Mouse (Mus musculus) neural tube, embryonic 14.5 days (tissue): ENCODE measurements around the gene Tmem132b. TPM values are rescaled to one million over a fixed set of nuclear protein-coding genes. Genes with fewer than 3 reads are reported as not detected.

Experiments
- ATAC-seq: fragments of 200-750 bp; cut with Nextera tagmentation; 2 replicates; pipeline ENCODE4 v1.8.0; 2017; ENCODE audit warnings: low read depth, mild to moderate bottlenecking, moderate TSS enrichment, moderate library complexity
- H3K27ac ChIP-seq: fragments of 300-500 bp; sonication (generic); 2 replicates; pipeline ENCODE4 v1.5.1; 2014; ENCODE audit warnings: low read depth, mild to moderate bottlenecking, control low read depth, low read length, moderate library complexity, mixed read lengths
- H3K27me3 ChIP-seq: fragments of 300-500 bp; sonication (generic); 2 replicates; pipeline ENCODE4 v1.6.1; 2014; ENCODE audit warnings: low read length; ENCODE audit not compliant: control insufficient read depth, insufficient read depth
- H3K36me3 ChIP-seq: fragments of 300-500 bp; sonication (generic); 2 replicates; pipeline ENCODE4 v1.6.1; 2014; ENCODE audit warnings: low read length, mixed read lengths; ENCODE audit not compliant: control insufficient read depth, insufficient read depth
- H3K4me1 ChIP-seq: fragments of 300-500 bp; sonication (generic); 2 replicates; pipeline ENCODE4 v1.6.1; 2014; ENCODE audit warnings: low read length; ENCODE audit not compliant: control insufficient read depth, insufficient read depth
- H3K4me2 ChIP-seq: fragments of 300-500 bp; sonication (generic); 2 replicates; pipeline ENCODE4 v1.6.1; 2014; ENCODE audit warnings: mild to moderate bottlenecking, low read depth, low read length, control low read depth
- H3K4me3 ChIP-seq: fragments of 300-500 bp; sonication (generic); 2 replicates; pipeline ENCODE4 v1.5.1; 2014; ENCODE audit warnings: low read depth, low read length, control low read depth, mixed read lengths
- H3K9ac ChIP-seq: fragments of 300-500 bp; sonication (generic); replicated peaks from 2 replicates; pipeline ENCODE4 v1.6.1; 2014; ENCODE audit warnings: low read depth, mild to moderate bottlenecking, control low read depth, low read length, mixed read lengths
- H3K9me3 ChIP-seq: fragments of 300-500 bp; sonication (generic); 2 replicates; pipeline ENCODE4 v1.6.1; 2016; ENCODE audit warnings: low read length; ENCODE audit not compliant: control insufficient read depth
- WGBS: fragments of 180-500 bp; shearing (Covaris S2); extraction: QIAGEN DNeasy Blood & Tissue Kit; methylation state at CpG from one replicate; pipeline ENCODE4 v1.1.7; 2014; 5-methylcytosine and 5-hydroxymethylcytosine counted together
- polyA plus RNA-seq: library from polyadenylated mRNA; unstranded; fragments of >200 nt; fragmentation: Nextera tagmentation; extraction: Ambion mirVana; gene quantifications from 2 replicates; pipeline ENCODE4 v1.2.1, GENCODE M21; 2014

The Tmem132b gene
- polyA plus RNA-seq, 1 experiment from 2014 or later = 5.5 TPM

DNA sequence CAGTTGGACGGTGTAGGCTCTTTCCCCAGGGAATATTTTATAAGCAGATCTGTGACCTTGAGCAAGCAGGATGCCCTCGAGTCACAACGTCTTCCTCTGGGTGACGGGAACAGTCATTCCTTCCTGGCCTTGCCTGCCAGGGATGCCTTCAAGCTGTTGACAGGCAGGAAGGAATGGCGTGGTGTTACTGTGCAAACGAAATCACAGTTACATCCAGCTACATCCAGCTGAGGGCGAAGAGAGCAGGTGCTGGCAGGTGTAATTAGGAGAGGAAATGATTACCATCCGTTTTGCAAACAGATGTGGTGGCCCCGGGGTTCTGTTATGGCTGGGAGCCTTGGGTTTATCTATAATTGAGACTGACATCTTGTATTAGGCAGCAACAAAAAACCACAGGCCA lies 205.5 kb downstream of the Tmem132b start:
- Histone ChIP-seq H3K9ac (no peak overlapping the region), H3K36me3 (no peaks in the 10 kb centered on the region), H3K4me1 (no peaks in the 10 kb centered on the region), H3K9me3 (no peaks in the 10 kb centered on the region), H3K4me2 (no peak overlapping the region), H3K4me3 (no peak overlapping the region), H3K27me3 (no peaks in the 10 kb centered on the region), H3K27ac (no peak overlapping the region)
- no peak for ATAC-seq
- WGBS = 44% methylated on average over 9 of the region's 9 CpGs

DNA sequence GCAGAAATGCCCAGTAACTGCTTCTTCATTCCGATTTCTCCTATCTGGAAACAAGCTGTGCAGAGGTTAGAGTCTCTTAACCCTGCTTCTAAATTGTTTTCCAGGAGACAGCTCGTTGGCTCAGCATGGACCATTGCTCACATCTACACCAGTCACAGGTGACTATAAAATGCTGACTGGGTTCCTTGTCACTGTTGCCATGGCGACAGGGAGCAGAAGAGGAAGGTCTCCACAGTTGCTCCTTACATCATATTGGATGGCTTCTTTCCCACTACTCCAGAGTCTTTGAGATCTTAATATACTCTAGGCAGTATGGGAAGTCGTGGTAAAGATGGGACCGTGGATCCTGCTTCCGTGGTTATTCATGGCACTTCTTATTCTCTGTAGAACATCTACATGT lies 211.9 kb downstream of the Tmem132b start:
- Histone ChIP-seq H3K4me1 (no peaks in the 10 kb centered on the region), H3K4me3 (no peak overlapping the region), H3K4me2 (no peak overlapping the region), H3K9ac (no peak overlapping the region), H3K36me3 (no peaks in the 10 kb centered on the region), H3K9me3 (no peaks in the 10 kb centered on the region), H3K27ac (no peak overlapping the region), H3K27me3 (no peaks in the 10 kb centered on the region)
- ATAC-seq = no peak
- WGBS = 74% methylated on average over 6 of the region's 6 CpGs

DNA sequence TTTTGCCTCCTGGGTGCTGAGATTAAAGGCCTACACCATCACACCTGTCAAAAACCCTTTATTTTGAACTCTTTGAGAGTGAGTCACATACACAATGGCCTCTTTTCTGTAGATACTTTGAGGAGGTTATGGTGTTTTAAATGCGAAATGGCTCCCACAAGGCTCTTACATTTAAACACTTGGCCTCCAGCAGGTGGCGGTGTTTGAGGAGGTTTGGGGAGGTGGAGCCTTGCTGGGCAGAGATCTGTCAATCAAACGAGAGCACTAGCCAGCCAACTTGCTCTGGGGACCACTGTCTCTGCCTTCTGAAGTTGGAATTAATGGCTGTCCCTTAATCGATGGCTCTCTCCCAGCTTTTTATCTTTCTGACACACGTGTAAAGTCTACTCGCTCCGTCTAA lies 214.2 kb downstream of the Tmem132b start:
- H3K4me1 ChIP-seq = no peaks in the 10 kb centered on the region
- no peaks in the 10 kb centered on the region for H3K36me3 ChIP-seq
- H3K9ac ChIP-seq = no peak overlapping the region
- 61% methylated on average over 7 of the region's 7 CpGs for WGBS
- no peaks in the 10 kb centered on the region for H3K27me3 ChIP-seq
- H3K27ac ChIP-seq = no peak overlapping the region
- no peak overlapping the region for H3K4me2 ChIP-seq
- ATAC-seq = no peak
- no peaks in the 10 kb centered on the region for H3K9me3 ChIP-seq
- H3K4me3 ChIP-seq = no peak overlapping the region

DNA sequence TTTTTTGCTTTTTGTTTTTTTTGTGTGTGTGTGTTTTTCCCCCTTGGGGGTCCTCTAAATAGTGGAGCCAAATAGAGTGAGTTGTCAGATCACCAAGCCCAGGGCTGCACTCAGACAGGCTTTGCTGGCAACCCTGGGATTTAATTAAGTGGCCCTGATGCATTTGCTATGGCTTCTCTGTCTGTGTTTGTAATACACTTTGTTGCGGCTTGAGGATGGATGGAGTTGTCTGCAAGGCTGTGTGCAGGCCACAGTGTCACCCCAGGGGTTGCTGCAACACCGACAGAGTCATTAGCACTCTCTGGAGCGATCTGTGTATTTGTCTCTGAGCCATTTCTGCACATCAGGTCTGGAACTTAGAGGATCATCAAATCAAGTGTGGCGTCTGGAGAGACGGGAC lies 219.9 kb downstream of the Tmem132b start:
- H3K27me3 ChIP-seq = no peaks in the 10 kb centered on the region
- 0 out of 2 replicates have a peak, but pooled peaks cover under 1% of the 10 kb centered on the region for H3K4me1 ChIP-seq
- no peaks in the 10 kb centered on the region for H3K9me3 ChIP-seq
- no peak overlapping the region for H3K27ac ChIP-seq
- H3K4me3 ChIP-seq = no peak overlapping the region
- no peaks in the 10 kb centered on the region for H3K36me3 ChIP-seq
- WGBS = 63% methylated on average over 5 of the region's 5 CpGs
- H3K9ac ChIP-seq = no peak overlapping the region
- ATAC-seq = no peak
- no peak overlapping the region for H3K4me2 ChIP-seq

DNA sequence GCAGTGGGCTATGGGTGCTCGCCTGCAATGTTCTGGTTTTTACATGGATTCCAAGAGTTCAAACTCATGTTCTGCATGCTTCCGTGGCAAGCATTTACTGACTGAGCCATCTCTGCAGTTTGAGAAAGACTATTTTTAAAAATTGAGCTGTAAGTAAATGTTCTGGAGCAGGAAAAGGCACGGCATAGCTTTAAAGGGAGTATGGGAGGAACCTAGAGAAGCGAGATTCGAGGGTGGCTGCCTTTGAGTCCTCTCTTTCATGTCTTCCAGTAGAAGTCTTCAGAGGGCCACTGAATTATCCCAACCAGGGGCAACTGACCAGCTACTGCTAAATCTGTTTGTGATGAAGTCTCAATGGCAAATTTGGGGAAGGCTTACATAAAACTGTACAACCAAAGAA lies 221.0 kb downstream of the Tmem132b start:
- 90% methylated on average over 5 of the region's 5 CpGs for WGBS
- H3K27ac ChIP-seq = no peak overlapping the region

DNA sequence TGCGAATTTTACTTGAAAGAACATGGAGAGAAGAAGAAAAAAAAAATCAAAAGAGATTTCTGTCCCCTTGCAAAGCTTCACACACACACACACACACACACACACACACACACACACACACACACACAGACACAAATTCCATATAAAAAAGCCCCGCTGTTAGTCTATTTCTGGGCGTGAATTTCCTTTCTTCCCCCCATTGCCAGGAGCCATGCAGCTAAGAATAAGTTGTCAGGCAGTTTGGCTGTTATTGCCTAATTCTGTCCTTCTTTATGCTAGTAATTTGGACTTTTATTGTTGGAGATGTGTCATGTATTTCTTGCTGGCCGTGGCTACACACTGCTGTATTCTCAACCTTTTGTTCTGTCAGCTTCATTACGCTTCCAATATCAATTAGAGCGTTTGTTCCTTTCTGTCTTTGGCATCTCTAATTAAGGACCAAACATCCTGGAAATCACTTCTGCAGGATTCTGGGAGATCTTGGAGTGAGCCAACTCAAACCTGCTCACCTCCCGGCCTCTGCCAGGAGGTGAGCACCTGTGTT lies 225.5 kb downstream of the Tmem132b start:
- Histone ChIP-seq H3K9ac (no peak overlapping the region), H3K4me2 (no peak overlapping the region), H3K27me3 (no peaks in the 10 kb centered on the region), H3K36me3 (no peaks in the 10 kb centered on the region), H3K4me3 (no peak overlapping the region), H3K4me1 (0 out of 2 replicates have a peak, but pooled peaks cover 2% of the 10 kb centered on the region), H3K9me3 (no peaks in the 10 kb centered on the region), H3K27ac (no peak overlapping the region)
- WGBS = 74% methylated on average over 7 of the region's 7 CpGs
- no peak for ATAC-seq

More for the DNA sequence above, 221.0 kb downstream of the Tmem132b start:
- Histone ChIP-seq H3K27me3 (no peaks in the 10 kb centered on the region), H3K9ac (no peak overlapping the region), H3K36me3 (no peaks in the 10 kb centered on the region), H3K4me3 (no peak overlapping the region), H3K4me1 (0 out of 2 replicates have a peak, but pooled peaks cover 2% of the 10 kb centered on the region), H3K9me3 (no peaks in the 10 kb centered on the region), H3K4me2 (no peak overlapping the region)
- no peak for ATAC-seq

DNA sequence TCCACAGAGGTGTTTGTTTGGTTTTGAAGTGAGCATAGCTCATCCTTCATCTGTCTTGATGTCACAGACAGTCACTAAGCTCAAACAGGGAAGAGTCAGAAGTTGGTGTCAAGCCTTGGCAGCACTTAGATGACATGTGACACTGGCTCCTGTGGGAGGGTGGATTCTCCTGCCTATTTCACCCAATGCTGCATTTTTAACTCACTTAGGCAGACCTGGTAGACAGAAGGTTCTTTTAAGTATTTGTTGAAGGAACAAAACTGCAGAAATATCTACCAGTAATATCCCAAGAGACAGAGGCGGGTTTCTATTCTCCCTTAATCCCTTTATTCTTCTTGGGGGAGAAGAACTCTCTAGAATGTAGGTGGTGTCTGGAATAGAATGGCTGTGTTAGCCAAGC lies 226.9 kb downstream of the Tmem132b start:
- Histone ChIP-seq H3K27me3 (no peaks in the 10 kb centered on the region), H3K4me3 (no peak overlapping the region), H3K9me3 (no peaks in the 10 kb centered on the region), H3K36me3 (no peaks in the 10 kb centered on the region), H3K9ac (no peak overlapping the region), H3K27ac (no peak overlapping the region), H3K4me2 (no peak overlapping the region), H3K4me1 (0 out of 2 replicates have a peak, but pooled peaks cover 2% of the 10 kb centered on the region)
- ATAC-seq = no peak
- WGBS = 85% methylated on average over 1 of the region's 1 CpGs

DNA sequence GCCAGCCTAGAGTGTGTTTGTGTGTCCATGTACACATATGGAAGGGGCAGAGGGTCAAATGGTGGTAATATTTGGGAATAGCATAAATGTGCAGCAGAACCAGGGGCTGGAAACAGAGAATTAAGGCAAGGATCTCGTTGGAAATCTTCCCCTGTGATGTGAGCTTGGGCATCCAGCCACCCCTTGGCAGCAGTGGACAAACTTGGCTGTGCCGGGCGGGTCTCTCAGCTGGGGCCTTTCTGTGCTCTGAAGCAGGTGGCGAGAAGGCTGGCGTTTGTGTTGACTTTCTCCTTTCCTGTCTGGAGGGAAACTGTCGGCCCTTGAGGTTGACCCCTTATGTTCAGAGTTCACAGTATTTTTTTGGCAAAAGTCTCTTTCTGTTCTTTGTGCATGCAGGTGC lies 235.4 kb downstream of the Tmem132b start:
- H3K9me3 ChIP-seq = no peaks in the 10 kb centered on the region
- no peak for ATAC-seq
- 81% methylated on average over 6 of the region's 6 CpGs for WGBS
- H3K27ac ChIP-seq = no peak overlapping the region
- no peaks in the 10 kb centered on the region for H3K4me1 ChIP-seq
- H3K9ac ChIP-seq = no peak overlapping the region
- H3K4me2 ChIP-seq = no peak overlapping the region
- no peak overlapping the region for H3K4me3 ChIP-seq
- H3K27me3 ChIP-seq = no peaks in the 10 kb centered on the region
- H3K36me3 ChIP-seq = no peaks in the 10 kb centered on the region

DNA sequence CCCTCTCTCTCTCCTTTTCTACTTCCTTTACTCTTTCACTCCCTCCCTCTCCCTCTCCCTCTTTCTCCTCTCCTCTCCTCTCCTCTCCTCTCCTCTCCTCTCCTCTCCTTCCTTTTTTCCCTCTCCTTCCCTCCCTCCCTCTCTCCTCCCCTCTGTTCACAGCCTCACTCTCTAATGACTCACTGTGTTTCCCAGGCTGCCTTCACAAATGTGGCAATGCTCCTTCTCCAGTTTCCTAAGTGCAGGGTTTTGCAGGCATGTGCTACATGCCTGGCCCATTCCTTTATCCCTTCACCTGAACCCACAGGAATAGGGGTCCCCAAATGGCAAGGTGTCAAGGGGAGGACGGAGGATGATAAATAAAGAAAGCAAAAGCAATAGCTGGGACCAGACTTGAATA lies 236.4 kb downstream of the Tmem132b start:
- 79% methylated on average over 1 of the region's 1 CpGs for WGBS
- Histone ChIP-seq H3K4me1 (no peaks in the 10 kb centered on the region), H3K9ac (no peak overlapping the region), H3K4me3 (no peak overlapping the region), H3K27me3 (no peaks in the 10 kb centered on the region), H3K27ac (no peak overlapping the region), H3K9me3 (no peaks in the 10 kb centered on the region), H3K36me3 (no peaks in the 10 kb centered on the region), H3K4me2 (no peak overlapping the region)
- no peak for ATAC-seq
